Mouse (Mus musculus) C2C12 (cell line): ENCODE measurements around the gene Rufy3. TPM values are rescaled to one million over a fixed set of nuclear protein-coding genes. Genes with fewer than 3 reads are reported as not detected.

ENCODE experiments used
- H3K27me3 ChIP-seq: one replicate; pipeline ENCODE4 v1.6.1; 2011; ENCODE audit not compliant: control insufficient read depth, insufficient read depth, insufficient read length
- H3K36me3 ChIP-seq: one replicate; pipeline ENCODE4 v1.6.1; 2011; ENCODE audit not compliant: control insufficient read depth, insufficient read depth
- H3K4me3 ChIP-seq: one replicate; pipeline ENCODE4 v1.5.1; 2011; ENCODE audit warnings: mild to moderate bottlenecking, control low read depth; ENCODE audit not compliant: poor library complexity, insufficient read depth, severe bottlenecking
- H3K79me2 ChIP-seq: one replicate; pipeline ENCODE4 v1.6.1; 2011; ENCODE audit not compliant: control insufficient read depth, insufficient read depth
- H3K79me3 ChIP-seq: one replicate; pipeline ENCODE4 v1.6.1; 2011; ENCODE audit warnings: low read depth, control low read depth
- H3ac ChIP-seq: one replicate; pipeline ENCODE3; 2011; ENCODE audit warnings: low read depth; ENCODE audit not compliant: control insufficient read depth, insufficient read length
- CEBPB ChIP-seq: IDR thresholded peaks from one replicate; pipeline ENCODE4 v1.6.1; 2011; ENCODE audit warnings: low read depth, mild to moderate bottlenecking, control low read depth, moderate library complexity
- CTCF ChIP-seq: IDR thresholded peaks from one replicate; pipeline ENCODE4 v1.5.1; 2011; ENCODE audit not compliant: control insufficient read depth, insufficient read depth, insufficient read length
- FOSL1 ChIP-seq: IDR thresholded peaks from one replicate; pipeline ENCODE4 v1.8.0; 2011; ENCODE audit warnings: mild to moderate bottlenecking, low read length; ENCODE audit not compliant: poor library complexity, insufficient read depth, severe bottlenecking
- MAX ChIP-seq: IDR thresholded peaks from one replicate; pipeline ENCODE4 v1.6.1; 2011; ENCODE audit warnings: mild to moderate bottlenecking, control low read depth
- MYOD1 ChIP-seq: IDR thresholded peaks from one replicate; pipeline ENCODE4 v1.6.1; 2011; ENCODE audit warnings: low read depth; ENCODE audit not compliant: control insufficient read depth, insufficient read length
- MYOG ChIP-seq: IDR thresholded peaks from one replicate; pipeline ENCODE4 v1.6.1; 2011; ENCODE audit not compliant: control insufficient read depth, insufficient read length; ENCODE audit errors: extremely low read depth
- USF1 ChIP-seq: IDR thresholded peaks from one replicate; pipeline ENCODE4 v1.6.1; 2011; ENCODE audit warnings: low read depth, mild to moderate bottlenecking, control low read depth, moderate library complexity
- polyA plus RNA-seq: library from polyadenylated mRNA; unstranded; fragments of >200 nt; fragmentation: generic; extraction: Trizol; gene quantifications from one replicate; pipeline ENCODE4 v1.2.1, GENCODE M21; 2012; ENCODE audit warnings: missing spikeins

Gene Rufy3
- polyA plus RNA-seq, 1 experiment, result 3.5 TPM

DNA sequence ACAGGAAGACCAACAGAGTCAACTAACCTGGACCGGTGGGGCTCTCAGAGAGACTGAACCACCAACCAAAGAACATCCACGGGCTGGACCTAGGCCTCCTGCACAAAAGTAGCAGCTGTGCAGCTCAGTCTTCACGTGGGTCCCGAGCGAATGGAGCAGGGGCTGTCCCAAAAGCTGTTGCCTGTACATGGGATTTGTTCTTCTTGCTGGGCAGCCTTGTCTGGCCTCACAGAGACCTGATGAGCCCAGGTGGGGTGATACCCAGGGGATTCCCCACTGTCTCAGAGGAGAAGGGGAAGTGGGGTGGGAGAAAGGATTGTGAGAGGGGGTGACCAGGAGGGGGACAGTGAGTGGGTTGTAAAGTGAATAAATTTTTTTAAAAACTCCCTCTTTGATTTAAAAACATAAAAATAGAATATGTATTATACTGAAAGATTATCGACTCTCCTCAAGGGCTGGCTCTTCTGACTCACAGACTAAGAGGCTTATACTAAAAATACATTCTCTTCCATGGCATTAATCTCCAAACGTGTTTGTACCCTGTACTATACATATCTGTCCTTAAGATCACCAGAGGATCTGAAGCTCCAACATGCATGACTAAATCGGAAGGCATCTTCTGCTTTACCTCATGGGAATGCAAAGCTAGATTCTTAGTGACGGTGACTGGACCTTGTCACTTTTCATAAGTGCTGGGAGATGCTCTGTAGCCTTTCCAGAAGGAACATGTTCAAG, 3.6 kb upstream of the Rufy3 start:
- Histone ChIP-seq H3K4me3 (no peak overlapping the region), H3K27me3 (no peaks in the 10 kb centered on the region)
- TF ChIP-seq MYOG, result no peak
- no peak for TF ChIP-seq CEBPB
- no peak for TF ChIP-seq USF1
- TF ChIP-seq FOSL1, result no peak
- no peak for TF ChIP-seq MAX
- no peak for TF ChIP-seq CTCF
- no peak for TF ChIP-seq MYOD1

GRCm38 (mm10) chr5:88562863-88563780, 1.7 kb upstream of the Rufy3 start:
- Histone ChIP-seq H3K79me3 (peaks cover 3% of the 10 kb centered on the region), H3K27me3 (no peaks in the 10 kb centered on the region), H3K36me3 (no peaks in the 10 kb centered on the region), H3K79me2 (peaks cover 21% of the 10 kb centered on the region), H3ac (no peak overlapping the region), H3K4me3 (no peak overlapping the region)
- TF ChIP-seq USF1, result no peak
- no peak for TF ChIP-seq CTCF
- TF ChIP-seq MAX, result no peak
- TF ChIP-seq MYOD1, result no peak
- no peak for TF ChIP-seq MYOG
- TF ChIP-seq FOSL1, result no peak
- TF ChIP-seq CEBPB, result no peak

More for the DNA sequence above, 3.6 kb upstream of the Rufy3 start:
- Histone ChIP-seq H3ac (no peak overlapping the region), H3K79me3 (peaks cover 11% of the 10 kb centered on the region), H3K36me3 (peaks cover 11% of the 10 kb centered on the region), H3K79me2 (peaks cover 18% of the 10 kb centered on the region)

GRCm38 (mm10) chr5:88565148-88566033, 551 bp downstream of the Rufy3 start:
- Histone ChIP-seq H3K79me3 (peaks cover 19% of the 10 kb centered on the region), H3ac (peak overlapping the region; percentile 68), H3K36me3 (peaks cover 3% of the 10 kb centered on the region), H3K4me3 (peak overlapping the region; percentile 66), H3K27me3 (no peaks in the 10 kb centered on the region), H3K79me2 (peaks cover 43% of the 10 kb centered on the region)
- TF ChIP-seq USF1, result no peak
- no peak for TF ChIP-seq MYOD1
- no peak for TF ChIP-seq FOSL1
- no peak for TF ChIP-seq MYOG
- no peak for TF ChIP-seq CTCF
- TF ChIP-seq CEBPB, result no peak
- TF ChIP-seq MAX, result no peak

- Histone ChIP-seq H3K79me3 (peaks cover 19% of the 10 kb centered on the region), H3ac (peak overlapping the region; percentile 19), H3K79me2 (peaks cover 50% of the 10 kb centered on the region), H3K27me3 (no peaks in the 10 kb centered on the region), H3K36me3 (peaks cover 3% of the 10 kb centered on the region), H3K4me3 (peak overlapping the region; percentile 66)
- TF ChIP-seq MYOG (no peak), MAX (no peak), USF1 (no peak), CEBPB (no peak), MYOD1 (no peak), FOSL1 (no peak), CTCF (no peak)
Measured at GRCm38 (mm10) chr5:88566034-88566841, 1.4 kb downstream of the Rufy3 start.

DNA sequence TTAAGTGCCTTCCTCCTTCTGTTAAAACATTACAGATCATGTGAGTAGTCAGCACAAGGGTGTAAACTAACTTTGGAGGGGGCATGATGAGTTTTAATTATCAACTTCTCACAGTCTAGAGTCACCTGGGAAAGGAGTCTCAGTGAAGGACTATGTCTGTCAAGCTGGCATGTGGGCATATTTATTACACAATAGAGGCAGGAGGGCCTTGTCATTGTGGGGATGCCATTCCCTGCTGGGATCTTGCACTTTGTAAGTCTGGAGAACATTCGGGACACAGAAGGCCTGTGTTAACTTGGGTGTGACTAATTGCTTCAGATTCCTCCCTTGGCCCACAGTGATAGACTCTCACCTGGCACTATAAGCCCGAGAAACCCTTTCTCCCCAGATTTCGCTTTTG, 4.7 kb downstream of the Rufy3 start:
- peaks cover 3% of the 10 kb centered on the region for H3K36me3 ChIP-seq
- no peaks in the 10 kb centered on the region for H3K27me3 ChIP-seq
- TF ChIP-seq FOSL1, result no peak
- no peak for TF ChIP-seq CTCF
- TF ChIP-seq MYOD1, result no peak
- TF ChIP-seq MAX, result no peak
- TF ChIP-seq USF1, result no peak
- no peak for TF ChIP-seq CEBPB
- TF ChIP-seq MYOG, result no peak
- no peak overlapping the region for H3K4me3 ChIP-seq
- peaks cover 19% of the 10 kb centered on the region for H3K79me3 ChIP-seq
- H3K79me2 ChIP-seq, result peaks cover 63% of the 10 kb centered on the region
- H3ac ChIP-seq, result no peak overlapping the region
